Mouse (Mus musculus) granulocyte monocyte progenitor cell, adult 5-6 weeks (primary cell): Measurements from ENCODE around the gene Tns2. TPM values are rescaled to one million over a fixed set of nuclear protein-coding genes. Genes with fewer than 3 reads are reported as not detected.

Experiments
- ATAC-seq: replicated peaks from 2 replicates; pipeline ENCODE4 v1.8.0; 2016; ENCODE audit warnings: mild to moderate bottlenecking, moderate TSS enrichment, inconsistent platforms; ENCODE audit not compliant: poor library complexity, severe bottlenecking
- total RNA-seq, 2 experiments: library from RNA; stranded (forward) in 1 of 2; stranded (reverse) in 1 of 2; fragments of 200-712, 200-1000 nt in 1 of 2; fragments of >200 nt in 1 of 2; fragmentation: Nextera tagmentation in 1 of 2; gene quantifications; 2 replicates each; pipeline ENCODE4 v1.2.3; 2014 to 2017

Tns2 gene
- total RNA-seq, 2 experiments from 2014 or later = not detected

DNA sequence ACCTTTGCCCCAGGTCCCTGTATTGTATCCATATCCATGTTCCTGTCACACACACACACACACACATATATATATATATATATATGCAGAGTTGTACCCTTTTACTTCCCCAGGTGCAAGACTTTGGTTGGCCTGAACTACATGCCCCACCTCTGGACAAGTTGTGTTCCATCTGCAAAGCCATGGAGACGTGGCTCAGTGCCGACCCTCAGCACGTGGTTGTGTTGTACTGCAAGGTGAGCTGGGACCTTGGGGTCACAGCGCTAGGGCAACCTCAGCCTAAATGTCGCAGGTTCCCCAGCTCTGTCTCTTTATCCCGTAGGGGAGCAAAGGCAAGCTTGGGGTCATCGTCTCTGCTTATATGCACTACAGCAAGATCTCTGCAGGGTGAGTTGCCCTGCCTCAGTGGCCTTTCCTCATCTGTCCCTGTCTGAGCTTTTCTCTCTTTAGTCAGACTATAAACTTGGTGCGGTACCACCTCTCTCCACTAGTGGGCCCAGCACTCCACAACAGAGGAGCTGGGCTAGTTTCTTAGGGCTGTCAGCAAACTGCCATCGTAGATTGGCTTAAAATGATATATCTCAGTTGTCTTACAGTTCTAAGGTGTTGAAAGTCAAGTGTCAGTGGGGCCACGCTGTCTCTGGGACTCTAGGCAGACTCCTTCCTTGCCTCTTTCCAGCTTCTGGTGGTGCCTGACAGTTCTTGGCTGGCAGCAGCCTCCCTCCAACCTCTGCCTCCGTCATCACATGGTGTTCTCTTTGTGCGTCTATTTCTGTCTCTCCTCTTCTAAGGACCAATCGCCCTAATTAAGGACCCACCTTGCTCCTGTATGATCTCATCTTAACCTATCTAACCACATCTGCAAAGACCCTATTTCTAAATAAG is 7.7 kb downstream of the Tns2 start:
- peak; percentile 40 for ATAC-seq

DNA sequence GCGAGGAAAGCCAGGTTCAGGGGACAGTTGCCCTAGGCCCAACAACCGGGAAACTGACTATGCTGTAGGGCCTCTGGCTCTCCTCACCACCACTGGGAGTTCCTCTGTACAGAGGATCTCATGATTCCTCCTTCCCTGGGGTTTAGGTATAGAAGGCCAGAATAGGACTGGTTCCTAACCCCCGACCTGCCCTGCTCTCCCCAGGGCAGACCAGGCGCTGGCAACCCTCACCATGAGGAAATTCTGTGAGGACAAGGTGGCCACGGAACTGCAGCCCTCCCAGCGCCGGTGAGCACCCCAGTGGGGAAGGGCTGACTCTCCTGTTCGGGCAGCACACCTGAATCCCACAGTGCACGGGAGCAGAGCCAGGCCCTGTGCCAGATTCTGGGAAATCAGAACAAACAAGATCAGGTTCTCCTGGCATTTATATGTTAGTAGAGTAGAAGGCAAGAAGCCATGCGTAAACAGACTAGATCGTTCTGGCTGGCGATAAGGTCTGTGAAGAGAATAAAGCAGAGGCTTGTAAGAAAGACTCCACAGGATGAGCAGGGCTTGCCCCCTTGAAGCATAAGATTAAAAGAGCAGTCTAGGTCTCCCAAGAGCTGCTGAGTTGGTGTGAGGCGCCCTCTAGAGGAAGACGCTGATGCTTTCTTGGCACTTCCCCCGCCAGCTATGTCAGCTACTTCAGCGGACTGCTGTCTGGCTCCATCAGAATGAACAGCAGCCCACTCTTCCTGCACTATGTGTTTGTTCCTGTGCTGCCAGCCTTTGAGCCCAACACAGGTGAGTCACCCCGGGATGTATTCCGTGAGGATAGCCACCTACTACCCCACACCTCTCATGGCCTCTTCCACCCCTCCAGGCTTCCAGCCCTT is 8.7 kb downstream of the Tns2 start:
- ATAC-seq = peak; percentile 52

DNA sequence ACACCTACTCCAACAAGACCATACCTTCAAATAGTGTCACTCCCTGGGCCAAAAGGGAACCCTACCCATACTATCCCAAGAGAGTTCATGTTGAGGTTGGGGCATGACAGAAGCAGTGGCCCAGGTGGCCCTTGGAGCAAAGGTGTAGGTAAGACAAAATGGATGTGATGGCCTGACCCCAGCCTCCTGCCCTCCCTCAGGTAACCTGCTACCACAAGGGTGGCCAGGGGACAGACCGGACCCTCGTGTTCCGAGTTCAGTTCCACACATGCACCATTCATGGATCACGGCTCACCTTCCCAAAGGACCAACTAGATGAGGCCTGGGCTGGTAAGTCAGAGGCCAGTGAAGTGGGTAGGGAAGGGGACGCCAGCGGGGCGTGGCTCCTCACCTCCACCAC is 10.1 kb downstream of the Tns2 start:
- no peak for ATAC-seq

DNA sequence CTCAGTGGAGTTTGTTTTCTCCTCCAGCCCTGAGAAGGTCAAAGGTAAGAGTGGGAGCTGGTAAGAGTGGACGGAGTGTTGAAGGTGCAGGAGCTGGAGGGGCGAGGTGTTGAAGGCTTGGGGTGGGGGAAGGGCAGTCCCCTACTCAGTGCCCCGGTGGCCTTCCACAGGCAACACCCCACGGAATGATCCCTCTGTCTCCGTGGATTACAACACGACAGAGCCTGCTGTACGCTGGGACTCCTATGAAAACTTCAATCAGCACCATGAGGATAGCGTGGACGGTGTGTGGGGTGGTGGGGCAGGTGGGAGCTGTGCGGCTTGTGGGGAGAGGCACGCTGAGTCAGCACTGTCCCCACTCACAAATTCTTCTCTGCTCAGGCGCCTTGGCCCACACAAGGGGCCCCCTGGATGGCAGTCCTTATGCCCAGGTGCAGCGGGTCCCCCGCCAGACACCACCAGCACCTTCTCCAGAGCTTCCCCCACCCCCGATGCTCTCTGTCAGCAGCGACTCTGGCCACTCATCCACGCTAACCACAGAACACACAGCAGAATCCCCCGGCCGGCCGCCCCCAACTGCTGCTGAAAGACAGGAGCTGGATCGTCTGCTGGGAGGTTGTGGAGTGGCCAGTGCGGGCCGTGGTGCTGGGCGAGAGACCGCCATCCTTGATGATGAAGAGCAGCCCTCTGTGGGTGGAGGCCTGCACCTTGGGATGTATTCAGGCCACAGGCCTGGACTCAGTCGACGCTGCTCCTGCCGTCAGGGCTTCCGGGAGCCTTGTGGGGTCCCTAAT is 10.7 kb downstream of the Tns2 start:
- ATAC-seq = no peak

DNA sequence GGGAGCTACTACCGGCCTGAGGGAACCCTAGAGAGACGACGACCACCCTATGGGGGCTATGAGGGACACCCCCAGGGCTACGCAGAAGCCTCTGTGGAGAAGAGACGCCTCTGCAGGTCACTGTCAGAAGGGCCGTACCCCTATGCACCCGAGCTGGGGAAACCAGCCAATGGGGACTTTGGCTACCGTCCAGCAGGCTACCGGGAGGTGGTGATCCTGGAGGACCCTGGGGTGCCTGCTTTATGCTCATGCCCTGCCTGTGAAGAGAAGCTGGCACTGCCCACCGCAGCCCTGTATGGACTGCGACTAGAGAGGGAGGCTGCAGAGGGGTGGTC is 11.2 kb downstream of the Tns2 start:
- ATAC-seq = no peak

DNA sequence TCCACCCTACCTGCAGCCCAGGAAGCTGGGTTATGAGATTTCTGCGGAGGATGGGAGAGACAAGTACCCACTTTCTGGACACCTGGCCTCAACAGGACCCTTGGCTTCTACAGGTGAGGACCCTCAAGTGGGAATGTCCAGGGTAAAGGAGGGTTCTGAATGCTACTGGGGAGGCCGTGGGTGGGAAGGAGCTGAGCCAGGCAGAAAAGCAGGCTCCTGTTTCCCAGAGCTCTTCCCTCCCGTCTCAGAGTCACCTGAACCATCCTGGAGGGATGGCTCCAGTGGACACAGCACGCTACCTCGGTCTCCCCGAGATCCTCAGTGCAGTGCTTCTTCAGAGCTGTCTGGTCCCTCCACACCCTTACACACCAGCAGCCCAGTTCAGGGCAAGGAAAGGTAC is 12.0 kb downstream of the Tns2 start:
- ATAC-seq = no peak

DNA sequence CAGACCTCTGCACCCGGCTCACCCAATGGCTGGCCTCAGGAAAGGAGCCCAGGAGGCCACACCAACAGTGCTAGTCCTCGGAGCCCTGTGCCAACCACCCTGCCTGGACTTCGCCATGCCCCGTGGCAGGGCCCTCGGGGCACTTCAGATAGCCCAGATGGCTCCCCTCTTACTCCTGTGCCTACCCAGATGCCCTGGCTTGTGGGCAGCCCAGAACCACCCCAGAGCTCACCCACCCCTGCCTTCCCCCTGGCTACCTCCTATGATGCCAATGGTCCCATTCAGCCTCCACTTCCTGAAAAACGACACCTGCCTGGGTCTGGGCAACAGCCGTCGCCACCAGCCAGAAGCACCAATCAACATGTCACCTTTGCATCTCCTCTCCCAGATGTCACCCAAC is 12.6 kb downstream of the Tns2 start:
- ATAC-seq = no peak

DNA sequence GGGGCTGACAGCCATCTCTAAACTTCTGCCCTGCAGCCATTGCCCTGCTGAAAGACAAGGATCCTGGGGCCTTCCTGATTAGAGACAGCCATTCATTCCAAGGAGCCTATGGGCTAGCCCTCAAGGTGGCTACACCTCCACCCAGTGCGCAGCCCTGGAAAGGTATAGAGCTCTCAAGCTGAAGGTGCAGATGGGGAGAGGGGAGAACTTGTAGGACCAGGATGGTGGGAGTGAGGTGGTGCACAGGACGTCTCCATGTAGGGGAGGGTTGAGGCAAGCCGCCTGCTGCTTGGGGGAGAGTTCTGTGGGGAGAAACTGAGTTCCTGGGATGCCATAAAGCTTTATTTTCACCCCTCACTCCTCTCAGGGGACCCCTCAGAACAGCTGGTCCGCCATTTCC is 13.5 kb downstream of the Tns2 start:
- no peak for ATAC-seq

DNA sequence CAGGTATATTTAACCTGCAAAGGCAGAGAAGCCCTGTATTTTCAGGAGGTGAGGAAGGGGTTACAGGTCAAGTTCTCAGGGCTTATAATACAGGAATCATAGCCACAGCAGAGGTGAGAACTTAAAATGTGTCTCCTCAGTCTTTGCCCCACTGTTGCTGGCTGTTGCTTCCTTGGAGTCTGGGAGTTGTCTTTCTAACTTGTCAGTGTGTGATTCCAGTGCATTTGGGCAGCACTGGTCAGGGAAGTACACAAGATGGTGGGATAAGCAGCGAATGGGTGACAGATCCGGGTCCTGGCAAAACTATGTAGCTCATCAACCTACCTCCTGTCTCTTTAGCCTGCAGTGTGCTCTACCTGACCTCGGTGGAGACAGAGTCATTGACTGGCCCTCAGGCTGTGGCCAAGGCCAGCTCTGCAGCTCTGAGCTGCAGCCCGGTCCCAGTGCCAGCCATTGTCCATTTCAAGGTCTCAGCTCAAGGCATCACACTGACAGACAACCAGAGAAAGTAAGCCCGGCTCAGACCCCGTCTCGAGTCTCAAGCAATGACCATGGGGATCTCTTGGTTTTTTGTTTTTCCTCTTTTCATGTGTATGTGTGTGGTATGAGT is 14.5 kb downstream of the Tns2 start:
- no peak for ATAC-seq

DNA sequence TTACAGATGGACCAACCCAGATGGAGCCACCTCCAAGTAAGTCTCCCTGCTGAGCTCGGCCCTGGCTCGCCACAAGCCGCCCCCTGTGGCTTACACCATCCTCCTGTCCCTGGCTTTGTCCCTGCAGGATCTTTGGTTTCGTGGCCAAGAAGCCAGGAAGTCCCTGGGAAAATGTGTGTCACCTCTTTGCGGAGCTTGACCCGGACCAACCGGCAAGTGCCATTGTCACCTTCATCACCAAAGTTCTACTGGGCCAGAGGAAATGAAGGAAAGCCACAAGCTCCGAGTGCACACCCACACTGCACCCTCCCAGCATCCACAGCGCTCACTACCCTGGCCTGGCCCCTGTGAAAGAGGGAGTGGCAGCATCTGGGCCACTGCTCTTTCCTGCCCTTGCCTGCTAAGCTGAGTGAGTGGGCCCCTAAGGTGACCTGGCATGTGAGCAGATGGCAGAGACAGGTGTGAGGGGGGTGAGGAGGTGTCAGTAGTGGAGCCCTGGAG is 15.6 kb downstream of the Tns2 start:
- ATAC-seq = no peak

DNA sequence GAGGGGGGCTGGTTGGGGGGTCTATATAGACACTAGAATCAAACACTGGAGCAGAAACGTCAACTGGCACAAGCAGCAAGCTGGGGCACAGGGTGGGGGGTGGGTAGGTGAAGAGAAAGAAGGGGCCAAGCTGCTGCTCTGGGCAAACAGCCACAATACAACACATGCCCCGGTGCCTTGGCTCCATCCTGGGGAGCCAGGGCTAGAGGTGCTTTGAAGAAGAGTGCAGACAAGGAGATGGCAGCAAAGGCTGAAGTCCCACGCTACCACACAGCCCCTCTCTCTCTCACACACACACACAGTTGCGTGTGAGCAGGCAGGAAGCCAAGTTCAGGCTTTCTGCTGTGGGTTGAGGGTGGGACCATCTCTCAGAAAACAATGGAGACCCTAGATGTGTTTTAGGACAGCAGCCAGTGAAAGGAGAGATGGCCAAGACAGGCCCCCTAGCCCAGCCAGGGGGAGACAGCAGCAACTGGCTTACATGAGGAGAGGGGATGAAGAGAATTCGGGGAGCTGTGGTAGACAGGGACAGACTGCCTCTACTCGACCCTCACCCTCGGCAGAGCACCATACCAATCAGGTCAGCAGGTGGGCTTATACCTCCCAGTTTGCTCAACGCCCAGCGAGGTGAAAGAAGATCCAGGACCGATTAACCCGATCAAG is 16.7 kb downstream of the Tns2 start:
- no peak for ATAC-seq

DNA sequence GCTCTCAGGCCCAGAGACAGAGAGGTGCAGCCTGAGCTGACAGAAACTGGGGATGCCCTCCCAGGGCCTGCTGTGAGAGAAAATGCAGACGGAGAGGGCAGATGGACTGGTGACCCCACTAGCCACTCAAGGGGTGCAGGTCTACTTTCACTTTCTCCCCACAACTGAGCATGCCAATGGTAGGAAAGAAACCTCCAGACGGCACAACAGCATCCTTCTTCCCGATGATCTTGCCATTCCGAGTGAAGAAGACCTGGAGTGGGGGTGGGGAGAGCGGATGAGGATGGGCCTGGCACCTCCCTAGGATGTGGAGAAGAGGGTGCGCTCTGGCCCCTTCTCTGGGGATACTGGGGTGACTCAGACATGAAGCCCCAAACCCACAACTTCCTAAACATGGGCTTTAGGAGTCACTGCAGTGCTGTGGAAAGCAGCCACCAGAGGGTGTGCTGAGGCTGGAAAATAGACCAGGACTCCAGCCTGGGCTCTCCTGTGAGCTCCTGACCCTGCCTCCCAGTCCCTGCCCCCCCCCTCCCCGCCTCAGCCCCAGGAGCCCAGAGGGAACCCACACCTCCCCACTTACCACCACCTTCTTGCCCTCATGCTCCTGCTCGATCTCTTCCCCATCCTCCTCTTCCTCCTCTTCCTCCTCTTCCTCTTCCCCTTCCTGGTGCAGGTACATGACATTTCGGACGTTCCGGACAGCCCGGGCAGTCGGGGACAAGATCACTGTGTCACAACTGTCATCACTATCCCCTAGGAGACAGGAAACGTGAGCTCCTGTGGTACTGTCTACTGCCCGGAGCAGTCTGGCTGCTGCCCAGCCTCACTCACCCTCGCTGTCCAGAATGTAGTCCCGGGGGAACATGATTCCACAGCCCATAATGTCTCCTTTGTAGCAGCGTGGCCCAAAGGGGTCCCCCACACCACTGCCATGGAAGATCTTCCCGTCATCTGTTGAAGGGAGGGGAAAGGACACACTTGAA is 17.5 kb downstream of the Tns2 start:
- no peak for ATAC-seq

DNA sequence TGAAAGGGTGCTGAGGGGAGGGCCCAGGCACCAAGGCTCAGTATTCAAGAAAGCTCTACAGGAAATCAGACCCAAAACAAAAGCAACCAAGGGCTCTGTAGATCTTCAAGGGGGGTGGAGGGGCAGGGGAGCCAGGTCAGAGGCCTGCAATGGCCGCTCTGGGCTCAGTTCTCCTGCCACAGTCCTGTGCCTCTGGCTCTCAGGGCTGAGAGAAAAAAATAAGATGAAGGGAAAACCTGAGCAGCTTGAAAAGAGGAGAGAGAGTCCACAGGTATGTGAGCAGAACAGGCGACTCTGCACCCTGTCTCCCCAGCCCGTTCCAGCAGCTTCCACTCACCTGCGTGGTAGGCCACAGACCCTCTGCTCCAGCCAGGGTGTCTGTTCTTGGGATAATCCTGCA is 18.4 kb downstream of the Tns2 start:
- no peak for ATAC-seq

DNA sequence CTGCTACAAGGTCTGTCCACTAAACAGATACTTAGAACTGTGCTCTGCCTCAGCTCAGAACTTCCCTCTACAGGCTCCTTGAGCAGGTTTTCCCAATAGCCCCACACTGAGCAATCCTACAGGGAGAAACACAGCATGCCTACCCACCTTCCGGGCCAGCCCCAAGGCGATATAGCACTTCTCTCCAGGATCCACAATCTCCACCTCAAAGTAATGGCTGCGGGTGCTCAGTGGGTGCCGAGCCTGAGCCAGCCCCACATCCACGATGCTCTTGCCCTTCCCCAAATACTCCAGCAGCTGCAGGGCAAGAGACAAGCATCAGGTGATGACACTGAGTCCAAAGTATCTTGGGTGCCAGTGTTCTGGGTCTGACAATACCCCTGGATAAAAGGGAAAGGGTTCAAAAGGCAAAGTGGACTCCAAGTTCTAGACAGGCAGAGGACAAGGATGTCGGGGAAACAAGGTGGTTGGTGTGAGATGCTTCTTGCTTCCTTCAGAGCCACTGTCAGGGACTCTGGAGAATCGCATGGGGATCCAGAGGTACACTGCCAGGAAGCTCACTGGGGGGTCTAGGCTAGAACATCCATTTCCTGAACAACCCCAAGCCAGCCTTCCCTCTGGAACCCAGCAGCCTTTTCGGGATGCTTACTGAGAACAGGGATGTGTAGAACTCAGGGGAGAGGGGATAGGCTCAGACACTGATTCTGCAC is 19.1 kb downstream of the Tns2 start:
- no peak for ATAC-seq

DNA sequence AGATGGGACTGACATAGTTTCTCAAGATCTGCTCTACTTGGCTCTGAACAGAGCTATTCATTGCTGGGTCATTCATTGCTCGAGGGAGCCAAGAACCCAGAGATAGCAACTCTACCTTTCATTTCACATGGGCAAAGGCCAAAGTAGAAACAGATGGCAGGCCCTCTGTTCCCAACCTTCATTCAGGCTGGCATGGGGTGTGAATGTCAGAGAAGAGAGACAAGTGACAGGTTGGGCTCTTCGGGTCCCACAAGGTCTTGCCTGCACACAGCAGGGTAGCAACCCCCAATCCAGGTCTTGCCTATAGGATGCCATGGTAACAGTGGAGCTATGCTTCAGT is 19.6 kb downstream of the Tns2 start:
- ATAC-seq = no peak

DNA sequence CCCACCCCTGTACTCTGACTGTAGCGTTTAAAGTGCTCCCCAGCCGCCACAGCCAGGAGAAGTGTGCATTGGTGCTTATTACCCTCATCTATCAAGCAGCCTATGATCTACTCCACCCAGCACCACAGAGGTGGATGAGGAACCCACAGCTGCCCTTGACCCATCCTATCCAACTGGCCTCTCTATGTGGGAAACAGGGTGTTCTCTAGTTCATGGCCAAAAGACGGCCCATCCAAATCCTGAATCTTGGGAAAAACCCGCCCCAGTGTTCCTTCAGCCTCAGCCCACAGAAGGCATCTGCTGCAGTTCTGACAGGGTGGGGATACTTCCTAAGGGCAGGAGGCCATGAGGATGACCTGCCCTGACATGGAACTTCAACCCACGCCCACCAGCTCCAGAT is 20.3 kb downstream of the Tns2 start:
- ATAC-seq = no peak

DNA sequence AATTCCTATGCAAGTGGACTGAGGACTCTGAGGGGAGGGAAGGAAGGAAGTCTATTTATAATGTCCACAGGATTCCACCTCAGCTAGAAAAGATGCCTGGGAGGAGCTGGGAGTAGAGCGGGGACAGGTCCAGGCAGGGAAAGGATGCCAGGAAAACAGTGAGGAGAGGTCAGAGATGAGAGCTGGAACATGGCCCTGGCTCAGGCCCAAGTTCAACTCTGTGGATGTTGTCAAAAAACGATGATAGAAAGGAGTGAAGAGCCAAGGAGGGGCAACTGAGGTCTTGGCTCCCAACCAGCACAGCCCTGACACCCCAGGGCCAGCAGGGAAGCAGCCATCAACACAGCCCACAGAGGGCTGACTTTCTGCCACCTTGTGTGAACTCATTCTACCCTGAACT is 26.1 kb downstream of the Tns2 start:
- no peak for ATAC-seq

DNA sequence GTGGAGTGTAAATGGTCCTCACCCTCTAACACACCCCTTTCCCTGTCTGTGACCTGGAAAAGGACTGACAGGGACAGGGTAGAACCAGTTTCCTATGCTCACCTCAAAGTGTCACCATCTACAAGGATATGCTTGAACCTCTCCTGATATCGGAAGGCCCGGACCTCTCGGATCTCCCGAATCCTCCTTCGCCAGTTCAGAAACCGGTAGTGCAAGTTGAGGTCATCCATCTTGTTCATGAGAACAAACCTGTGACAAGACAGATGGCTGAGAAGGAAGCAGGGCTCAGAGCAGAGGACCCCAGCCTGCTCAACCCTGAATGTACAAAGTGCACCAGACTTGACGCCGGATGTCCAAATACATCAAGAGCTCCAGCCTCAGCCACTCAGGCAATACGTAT is 33.1 kb downstream of the Tns2 start:
- ATAC-seq = no peak
